Mouse (Mus musculus): Measurements from ENCODE around the gene Noa1.
A peak's percentile ranks its signal among the peaks of the same experiment; 100 is the strongest.

Noa1 gene

GRCm38 (mm10) chr5:77309924-77310772 lies at the start of gene Noa1, which contains the start of gene Polr2b:
Gene Noa1 (minus strand): TSS chr5:77310084.
Gene Polr2b (plus strand): TSS chr5:77310147.
- DNase-seq (ENCODE audit: inconsistent ontology term): peak; percentile 98

- peak; percentile 47 for DNase-seq (ENCODE audit: inconsistent ontology term)
Measured at GRCm38 (mm10) chr5:77358347-77358746, 48.5 kb upstream of the Noa1 start.

GRCm38 (mm10) chr5:77357405-77358149 lies 47.7 kb upstream of the Noa1 start:
- peak; percentile 75 for DNase-seq (ENCODE audit: inconsistent ontology term)

GRCm38 (mm10) chr5:77355307-77356265 lies 45.7 kb upstream of the Noa1 start:
- no peak for DNase-seq (ENCODE audit: inconsistent ontology term)

- DNase-seq (ENCODE audit: inconsistent ontology term): peak; percentile 89
Measured at GRCm38 (mm10) chr5:77354361-77354787, 44.5 kb upstream of the Noa1 start.

- no peak for DNase-seq (ENCODE audit: inconsistent ontology term)
Measured at GRCm38 (mm10) chr5:77351691-77352090, 41.8 kb upstream of the Noa1 start.

- no peak for DNase-seq (ENCODE audit: inconsistent ontology term)
Measured at GRCm38 (mm10) chr5:77349971-77350658, 40.2 kb upstream of the Noa1 start.

GRCm38 (mm10) chr5:77348901-77349300 lies 39.0 kb upstream of the Noa1 start:
- DNase-seq (ENCODE audit: inconsistent ontology term): no peak

- no peak for DNase-seq (ENCODE audit: inconsistent ontology term)
Measured at GRCm38 (mm10) chr5:77340033-77340432, 30.1 kb upstream of the Noa1 start.

DNA sequence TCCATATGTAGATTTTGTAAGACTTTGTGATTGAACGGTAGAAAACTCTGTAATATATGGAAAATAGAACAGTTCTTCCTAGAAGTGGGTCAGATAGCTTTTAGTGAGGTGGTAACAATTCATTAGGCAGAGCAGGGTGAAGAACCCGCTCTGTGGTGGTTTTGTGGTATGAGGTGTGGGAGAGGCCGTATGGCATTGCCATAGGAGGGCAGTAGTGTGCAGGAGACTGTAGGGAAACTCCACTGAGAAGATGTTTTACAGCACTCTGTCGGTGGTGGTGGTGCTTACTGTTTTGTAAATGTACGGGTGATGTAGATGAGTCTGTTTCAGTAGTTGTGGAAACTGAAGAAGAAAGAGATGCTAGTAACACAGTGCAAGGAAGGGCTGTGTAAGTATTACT lies 20.3 kb upstream of the Noa1 start:
- no peak for DNase-seq (ENCODE audit: inconsistent ontology term)

- DNase-seq (ENCODE audit: inconsistent ontology term): no peak
Measured at GRCm38 (mm10) chr5:77324936-77325335, 15.1 kb upstream of the Noa1 start.

DNA sequence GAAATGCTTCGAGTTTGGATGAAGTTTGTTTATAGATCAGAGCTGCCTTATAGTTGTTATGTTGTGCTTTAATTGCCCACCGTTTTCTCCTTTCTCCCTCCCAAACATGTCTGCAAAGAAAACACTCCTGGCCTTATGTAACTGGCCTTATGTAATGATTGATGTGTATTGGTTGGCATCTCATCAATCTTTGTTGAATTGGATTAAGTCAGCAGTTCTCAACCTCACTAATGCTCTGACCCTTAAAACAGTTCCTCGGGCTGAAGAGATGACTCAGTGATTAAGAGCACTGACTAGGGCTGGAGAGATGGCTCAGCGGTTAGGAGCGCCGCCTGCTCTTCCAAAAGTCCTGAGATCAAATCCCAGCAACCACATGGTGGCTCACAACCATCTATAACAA lies 5.1 kb upstream of the Noa1 start:
- DNase-seq (ENCODE audit: inconsistent ontology term): no peak

GRCm38 (mm10) chr5:77314206-77314605 lies 4.3 kb upstream of the Noa1 start:
- DNase-seq (ENCODE audit: inconsistent ontology term): no peak

DNA sequence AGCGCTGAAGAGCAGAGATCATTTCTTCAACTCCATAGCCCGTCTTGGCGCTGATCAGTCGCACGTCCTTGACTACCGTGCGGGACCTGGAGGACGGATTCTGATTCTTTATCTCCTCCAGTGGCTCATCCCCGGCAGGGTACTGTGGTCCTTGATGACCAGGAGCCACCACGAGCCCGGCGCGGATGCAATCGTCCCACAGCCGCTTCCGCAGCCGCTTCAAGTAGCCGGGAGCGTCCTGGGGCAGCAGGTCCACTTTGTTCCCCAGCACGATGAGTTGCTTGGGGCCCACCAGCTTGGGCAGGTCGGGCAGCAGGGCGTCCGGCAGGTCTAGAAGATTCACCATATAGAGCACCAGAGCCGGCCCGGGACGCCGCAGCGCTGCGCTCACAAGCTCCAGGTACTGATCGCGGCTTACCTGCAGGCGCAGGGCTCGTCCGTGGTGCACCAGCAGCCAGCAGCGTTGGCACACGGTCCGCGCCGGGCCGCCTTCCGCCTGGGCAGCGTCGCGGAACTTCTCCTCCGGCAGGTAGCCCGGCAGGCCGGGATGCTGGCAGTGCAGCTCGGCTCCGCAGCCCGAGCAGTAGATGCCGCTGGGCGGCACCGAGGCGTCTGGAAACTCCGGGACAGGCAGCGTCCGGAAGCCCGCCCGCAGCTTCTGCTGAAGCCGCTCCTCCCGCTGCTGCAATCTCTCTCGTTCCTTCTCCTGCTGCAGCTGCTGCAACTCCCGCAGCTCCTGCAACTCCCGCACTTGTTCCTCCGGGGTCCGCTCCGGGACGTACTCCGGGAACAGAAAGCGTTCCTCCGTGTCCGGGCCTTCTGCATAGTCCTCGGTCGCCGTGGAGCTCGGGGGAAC lies 605 bp downstream of the Noa1 start:
- DNase-seq (ENCODE audit: inconsistent ontology term): no peak

DNA sequence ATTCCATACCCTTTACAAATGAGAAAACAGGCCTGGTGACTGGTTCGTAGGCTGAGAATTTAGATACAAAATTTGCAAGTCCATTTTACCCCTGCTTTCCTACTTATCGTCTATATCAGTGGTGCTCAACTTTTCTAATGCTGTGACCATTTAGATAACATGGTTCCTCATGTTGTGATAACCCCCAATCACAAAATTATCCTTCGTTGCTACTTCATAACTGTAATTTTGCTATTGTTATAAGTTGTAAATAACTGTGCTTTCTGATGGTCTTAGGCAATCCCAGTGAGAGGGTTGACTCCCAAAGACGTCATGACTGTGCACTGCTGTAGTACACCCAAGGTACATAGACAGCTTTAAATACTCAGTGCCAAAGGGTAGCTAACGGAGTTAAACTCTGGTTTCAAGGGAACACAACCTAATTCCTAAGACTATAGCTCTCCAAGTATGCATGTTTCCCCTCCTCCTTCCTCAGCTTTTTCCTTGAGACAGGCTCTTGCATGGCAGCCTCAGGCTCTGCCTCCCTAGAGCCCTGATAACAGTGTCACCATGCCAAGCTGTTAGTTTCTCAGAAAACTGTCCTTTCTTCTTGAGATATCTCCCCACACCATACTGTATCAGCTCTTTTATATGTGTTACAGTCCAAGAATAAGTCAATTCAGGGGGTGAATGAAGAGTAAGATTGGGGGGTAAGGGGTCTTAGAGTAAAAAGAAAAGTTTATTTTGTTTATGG lies 1.9 kb downstream of the Noa1 start:
- DNase-seq (ENCODE audit: inconsistent ontology term): no peak

GRCm38 (mm10) chr5:77301296-77301903 lies 8.5 kb downstream of the Noa1 start:
- DNase-seq (ENCODE audit: inconsistent ontology term): no peak

DNA sequence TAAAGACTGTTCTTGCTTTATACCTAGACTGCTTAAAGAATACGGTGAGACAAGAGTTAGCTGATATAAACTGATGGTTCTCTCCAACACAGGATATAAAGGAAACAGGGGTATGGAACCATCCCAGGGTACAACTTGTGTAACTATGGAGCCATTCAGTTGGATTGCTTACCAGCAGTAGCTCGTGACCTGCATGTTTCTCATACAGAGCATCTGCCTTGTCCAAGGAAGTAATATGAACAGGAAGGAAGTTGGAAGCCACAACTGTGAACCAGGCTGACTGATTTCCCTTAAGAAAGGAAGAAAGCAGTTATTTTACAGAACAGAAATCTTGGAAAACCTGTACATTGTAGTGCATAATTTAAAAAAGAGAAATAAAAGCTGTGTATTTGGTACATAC lies 10.4 kb downstream of the Noa1 start:
- DNase-seq (ENCODE audit: inconsistent ontology term): no peak

DNA sequence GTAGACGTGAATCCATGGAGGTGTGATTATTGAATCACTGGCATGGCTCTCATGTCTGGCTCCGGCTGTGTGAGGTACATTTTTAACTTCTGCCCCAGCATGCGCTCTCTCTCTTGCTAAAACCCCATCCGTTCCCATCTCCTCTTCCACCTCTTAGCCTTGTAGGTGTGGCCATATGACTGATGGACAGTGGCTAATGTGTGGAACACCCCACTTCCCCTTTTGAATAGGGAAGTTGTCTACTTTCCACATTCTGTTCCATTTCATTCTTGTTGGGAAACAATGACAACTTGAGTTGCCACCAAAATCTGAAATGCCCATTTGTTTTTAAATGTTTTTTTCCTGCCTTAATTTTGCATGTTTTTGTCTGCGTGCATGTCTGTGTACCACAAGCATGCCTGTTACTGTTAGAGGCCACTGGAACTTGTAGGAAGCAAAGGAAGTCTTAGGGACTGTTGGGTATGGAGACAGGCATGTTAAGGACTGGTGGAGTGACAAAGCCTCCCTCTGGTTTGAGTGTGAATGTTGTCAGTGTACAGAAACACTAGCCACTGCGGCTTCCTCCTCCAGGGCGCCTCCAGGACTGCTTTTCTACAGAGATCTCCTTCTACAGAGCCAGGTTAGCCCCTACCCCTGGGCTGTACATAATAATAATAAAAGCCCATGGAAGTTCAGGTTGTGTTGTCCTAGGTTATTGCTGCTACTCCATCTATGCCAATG lies 16.9 kb downstream of the Noa1 start:
- DNase-seq (ENCODE audit: inconsistent ontology term): no peak
